Mouse (Mus musculus) intestine, postnatal 0 days (tissue): ENCODE results near the gene Acp5. TPM values are rescaled to one million over a fixed set of nuclear protein-coding genes. Genes with fewer than 3 reads are reported as not detected.

Experiments used
- ATAC-seq: fragments of 200-750 bp; cut with Nextera tagmentation; 2 replicates; pipeline ENCODE4 v1.8.0; 2017; ENCODE audit warnings: mild to moderate bottlenecking, moderate TSS enrichment, moderate library complexity
- H3K27ac ChIP-seq: fragments of 300-500 bp; sonication (generic); 2 replicates; pipeline ENCODE4 v1.5.1; 2014; ENCODE audit warnings: mild to moderate bottlenecking, low read depth, low read length, moderate library complexity
- H3K27me3 ChIP-seq: fragments of 300-500 bp; sonication (generic); replicated peaks from 2 replicates; pipeline ENCODE4 v1.6.1; 2014; ENCODE audit warnings: low read length, mixed read lengths; ENCODE audit not compliant: control insufficient read depth, insufficient read depth
- H3K36me3 ChIP-seq: fragments of 300-500 bp; sonication (generic); 2 replicates; pipeline ENCODE4 v1.6.1; 2014; ENCODE audit warnings: mild to moderate bottlenecking, moderate library complexity; ENCODE audit not compliant: control insufficient read depth, insufficient read depth
- H3K4me1 ChIP-seq: fragments of 300-500 bp; sonication (generic); replicated peaks from 2 replicates; pipeline ENCODE4 v1.6.1; 2014; ENCODE audit warnings: antibody characterized with exemption, low read length, mixed read lengths; ENCODE audit not compliant: control insufficient read depth, insufficient read depth
- H3K4me2 ChIP-seq: fragments of 300-500 bp; sonication (generic); replicated peaks from 2 replicates; pipeline ENCODE4 v1.6.1; 2014; ENCODE audit warnings: low read depth, mild to moderate bottlenecking, moderate library complexity
- H3K4me3 ChIP-seq: fragments of 300-500 bp; sonication (generic); 2 replicates; pipeline ENCODE4 v1.5.1; 2014; ENCODE audit warnings: low read depth, low read length
- H3K9ac ChIP-seq: fragments of 300-500 bp; sonication (generic); 2 replicates; pipeline ENCODE4 v1.6.1; 2014; ENCODE audit warnings: mild to moderate bottlenecking, low read depth, low read length
- H3K9me3 ChIP-seq: fragments of 300-500 bp; sonication (generic); 2 replicates; pipeline ENCODE4 v1.6.1; 2016; ENCODE audit warnings: mixed run types; ENCODE audit not compliant: control insufficient read depth
- CTCF ChIP-seq: sonication (generic); IDR thresholded peaks from 2 replicates; pipeline ENCODE4 v1.5.1; 2016; ENCODE audit warnings: low read depth, mild to moderate bottlenecking, control low read depth, antibody characterized with exemption, moderate library complexity
- WGBS: fragments of 180-500 bp; shearing (Covaris S2); extraction: QIAGEN DNeasy Blood & Tissue Kit; methylation state at CpG from one replicate; pipeline ENCODE4 v1.1.7; 2014; 5-methylcytosine and 5-hydroxymethylcytosine counted together
- polyA plus RNA-seq: library from polyadenylated mRNA; unstranded; fragments of >200 nt; fragmentation: Nextera tagmentation; extraction: Ambion mirVana; gene quantifications from 2 replicates; pipeline ENCODE4 v1.2.1, GENCODE M21; 2015

The Acp5 gene
- polyA plus RNA-seq, 1 experiment from 2014 or later: 178 TPM

DNA sequence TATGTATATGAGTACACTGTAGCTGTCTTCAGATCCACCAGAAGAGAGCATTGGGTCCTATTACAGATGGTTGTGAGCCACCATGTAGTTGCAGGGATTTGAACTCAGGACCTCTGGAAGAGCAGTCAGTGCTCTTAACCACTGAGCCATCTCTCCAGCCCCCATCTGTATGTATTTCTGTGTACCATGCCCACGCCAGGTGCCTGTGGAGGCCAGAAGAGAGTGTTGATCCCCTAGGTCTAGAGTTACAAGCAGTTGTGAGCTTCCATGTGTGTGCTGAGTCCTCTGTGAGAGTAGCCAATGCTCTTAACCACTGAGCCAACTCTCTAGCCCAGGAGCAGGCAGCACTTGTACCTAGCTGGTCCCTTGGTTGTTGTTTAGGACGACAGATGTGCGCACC lies 11.3 kb downstream of the Acp5 start:
- H3K4me3 ChIP-seq: no peak overlapping the region
- TF ChIP-seq CTCF: no peak
- H3K36me3 ChIP-seq: no peaks in the 10 kb centered on the region; the same call in 1 of the 2 replicates
- no peak overlapping the region for H3K27ac ChIP-seq
- no peak for ATAC-seq
- no peaks in the 10 kb centered on the region for H3K27me3 ChIP-seq
- no peaks in the 10 kb centered on the region for H3K4me1 ChIP-seq
- H3K4me2 ChIP-seq: no peak overlapping the region
- 91% methylated on average over 3 of the region's 3 CpGs for WGBS
- H3K9ac ChIP-seq: no peak overlapping the region
- H3K9me3 ChIP-seq: no peaks in the 10 kb centered on the region

DNA sequence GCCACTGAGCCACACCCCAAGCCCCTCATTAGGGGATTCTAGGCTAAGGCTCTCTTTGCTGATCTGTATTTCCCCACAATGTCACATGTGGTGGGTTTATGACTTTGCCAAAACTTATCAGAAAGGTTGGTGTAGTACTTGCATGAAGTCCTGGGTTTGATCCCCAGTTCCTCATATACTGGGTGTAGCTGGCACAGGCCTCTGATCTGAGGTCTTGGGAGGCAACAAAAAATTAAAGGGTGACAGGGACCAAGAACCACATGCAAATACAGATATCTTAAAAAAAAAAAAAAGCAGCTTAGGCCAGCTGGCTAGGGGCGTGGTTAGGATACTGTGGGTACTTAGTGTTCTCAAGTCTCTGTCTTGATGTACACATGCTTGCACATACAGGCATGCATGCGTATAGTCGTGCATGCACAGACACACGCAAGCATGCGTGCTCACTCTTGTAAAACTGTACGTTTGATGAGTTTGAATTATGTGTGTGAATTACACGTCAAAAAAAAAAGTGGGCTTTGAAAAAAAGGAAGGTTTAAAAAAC lies 12.4 kb downstream of the Acp5 start:
- Histone ChIP-seq H3K9ac (no peak overlapping the region), H3K4me1 (no peaks in the 10 kb centered on the region), H3K4me2 (no peak overlapping the region), H3K9me3 (no peaks in the 10 kb centered on the region), H3K27ac (no peak overlapping the region), H3K27me3 (no peaks in the 10 kb centered on the region), H3K36me3 (no peaks in the 10 kb centered on the region; the same call in 1 of the 2 replicates), H3K4me3 (no peak overlapping the region)
- no peak for ATAC-seq
- TF ChIP-seq CTCF: no peak
- 82% methylated on average over 7 of the region's 7 CpGs for WGBS

DNA sequence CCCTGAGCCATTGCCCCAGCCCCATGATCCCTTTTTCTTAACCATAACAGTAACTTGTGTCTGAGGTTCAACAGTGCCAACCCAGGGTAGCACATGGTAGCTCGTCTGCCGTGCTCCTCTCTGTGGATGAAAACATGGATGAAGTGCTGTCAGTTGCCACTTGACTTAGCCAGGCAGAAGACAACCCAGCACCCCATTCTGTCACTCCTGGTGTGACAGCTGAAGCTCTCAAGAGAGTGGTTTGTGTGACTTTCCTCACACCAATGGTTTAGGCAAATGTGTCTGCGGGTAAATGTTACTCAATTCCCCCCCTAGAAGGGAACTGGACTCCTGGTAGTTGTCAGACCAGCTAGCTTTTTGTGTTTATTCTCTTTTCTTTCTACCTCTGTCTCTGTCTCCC lies 13.5 kb downstream of the Acp5 start:
- H3K27me3 ChIP-seq: no peaks in the 10 kb centered on the region
- ATAC-seq: no peak
- no peaks in the 10 kb centered on the region for H3K9me3 ChIP-seq
- no peak overlapping the region for H3K27ac ChIP-seq
- H3K4me3 ChIP-seq: no peak overlapping the region
- no peak for TF ChIP-seq CTCF
- no peaks in the 10 kb centered on the region for H3K4me1 ChIP-seq
- H3K9ac ChIP-seq: no peak overlapping the region
- H3K4me2 ChIP-seq: no peak overlapping the region
- no peaks in the 10 kb centered on the region for H3K36me3 ChIP-seq
- WGBS: 72% methylated on average over 3 of the region's 3 CpGs

DNA sequence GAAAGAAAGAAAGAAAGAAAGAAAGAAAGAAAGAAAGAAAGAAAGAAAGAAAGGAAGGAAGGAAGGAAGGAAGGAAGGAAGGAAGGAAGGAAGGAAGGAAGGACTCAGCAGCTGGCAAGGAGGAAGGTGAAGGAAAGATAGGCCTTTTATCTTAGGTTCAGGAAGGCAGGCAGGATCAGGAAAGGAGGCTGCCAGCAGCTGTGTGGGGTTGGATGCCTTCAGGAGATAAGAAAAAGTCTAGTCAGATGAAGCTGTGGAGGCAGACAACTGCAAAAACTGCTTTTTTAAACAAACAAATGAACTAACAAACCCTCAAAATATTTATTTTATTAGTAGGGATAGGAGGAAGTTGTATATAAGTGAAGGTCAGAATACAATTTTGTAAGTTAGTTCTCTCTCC lies 14.0 kb downstream of the Acp5 start:
- Histone ChIP-seq H3K4me3 (no peak overlapping the region), H3K9ac (no peak overlapping the region), H3K4me1 (no peaks in the 10 kb centered on the region), H3K36me3 (no peaks in the 10 kb centered on the region), H3K9me3 (no peaks in the 10 kb centered on the region), H3K4me2 (no peak overlapping the region), H3K27ac (no peak overlapping the region), H3K27me3 (no peaks in the 10 kb centered on the region)
- TF ChIP-seq CTCF: no peak
- ATAC-seq: no peak

DNA sequence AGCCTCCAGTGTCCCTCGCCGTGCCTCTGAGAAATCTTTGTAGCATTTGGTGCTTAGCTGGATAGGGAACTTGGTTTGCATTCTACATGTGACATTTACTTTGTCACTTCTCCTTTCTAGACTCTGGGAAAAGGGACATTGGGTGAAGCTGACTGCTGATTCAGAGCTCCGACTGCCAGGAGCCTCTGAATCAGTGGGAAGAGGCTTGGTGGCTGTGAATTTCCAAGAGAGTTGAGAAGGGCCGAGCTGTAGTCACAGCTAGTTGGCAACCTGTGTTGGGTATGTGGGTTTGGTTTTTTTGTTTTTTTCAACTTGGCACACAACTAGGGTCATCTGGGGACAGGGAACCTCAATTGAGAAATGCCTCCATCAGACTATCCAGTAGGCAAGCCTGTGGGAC lies 16.0 kb downstream of the Acp5 start:
- no peak for ATAC-seq
- no peak for TF ChIP-seq CTCF
- Histone ChIP-seq H3K9me3 (no peaks in the 10 kb centered on the region), H3K27ac (no peak overlapping the region), H3K9ac (no peak overlapping the region), H3K4me2 (no peak overlapping the region), H3K27me3 (no peaks in the 10 kb centered on the region), H3K4me1 (0 out of 2 replicates have a peak, but pooled peaks cover 4% of the 10 kb centered on the region), H3K4me3 (no peak overlapping the region), H3K36me3 (no peaks in the 10 kb centered on the region)
- 92% methylated on average over 4 of the region's 4 CpGs for WGBS

DNA sequence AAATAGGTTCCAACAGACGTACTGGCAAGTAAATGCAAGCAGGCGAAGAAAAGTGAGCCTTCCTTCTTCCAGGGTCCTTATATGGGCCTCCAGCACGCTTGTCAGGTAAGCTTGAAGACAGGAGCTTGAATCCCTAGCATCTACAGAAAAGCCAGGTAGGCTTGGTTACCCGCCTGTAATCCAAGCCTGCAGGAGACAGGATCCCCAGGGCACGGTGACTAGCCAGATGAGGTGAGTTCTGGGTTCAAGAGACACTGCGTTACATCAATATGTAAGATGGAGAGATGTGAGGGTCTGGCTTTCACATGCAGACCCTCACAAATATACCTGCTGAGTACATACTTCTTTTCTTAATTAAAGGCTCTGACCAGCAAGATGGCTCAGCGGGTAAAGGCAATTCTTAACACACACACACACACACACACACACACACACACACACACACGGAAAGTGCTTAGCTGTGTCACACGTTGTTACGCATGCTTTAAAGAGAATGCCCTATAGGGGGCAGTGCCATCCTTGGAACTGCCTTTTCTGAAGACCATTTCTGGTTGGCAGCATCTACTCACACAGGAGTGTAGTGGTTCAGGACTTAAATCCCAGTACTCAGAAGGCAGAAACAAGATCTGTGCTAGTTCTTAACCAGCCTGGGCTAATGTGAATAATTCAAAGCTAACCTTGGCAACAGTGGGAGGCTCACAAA lies 17.6 kb downstream of the Acp5 start:
- 41% methylated on average over 10 of the region's 10 CpGs for WGBS
- no peak overlapping the region for H3K4me3 ChIP-seq
- H3K9ac ChIP-seq: no peak overlapping the region
- ATAC-seq: no peak
- H3K9me3 ChIP-seq: no peaks in the 10 kb centered on the region
- H3K27me3 ChIP-seq: no peaks in the 10 kb centered on the region
- no peak overlapping the region for H3K27ac ChIP-seq
- H3K36me3 ChIP-seq: peaks cover 9% of the 10 kb centered on the region; the same call in 1 of the 2 replicates
- peak; percentile 86 for TF ChIP-seq CTCF
- peak overlapping the region; percentile 87 for H3K4me2 ChIP-seq
- 0 out of 2 replicates have a peak, but pooled peaks cover 4% of the 10 kb centered on the region for H3K4me1 ChIP-seq
